Comparison of ENCODE assay signal across 9 mouse cellular contexts in the genomic region with DNA sequence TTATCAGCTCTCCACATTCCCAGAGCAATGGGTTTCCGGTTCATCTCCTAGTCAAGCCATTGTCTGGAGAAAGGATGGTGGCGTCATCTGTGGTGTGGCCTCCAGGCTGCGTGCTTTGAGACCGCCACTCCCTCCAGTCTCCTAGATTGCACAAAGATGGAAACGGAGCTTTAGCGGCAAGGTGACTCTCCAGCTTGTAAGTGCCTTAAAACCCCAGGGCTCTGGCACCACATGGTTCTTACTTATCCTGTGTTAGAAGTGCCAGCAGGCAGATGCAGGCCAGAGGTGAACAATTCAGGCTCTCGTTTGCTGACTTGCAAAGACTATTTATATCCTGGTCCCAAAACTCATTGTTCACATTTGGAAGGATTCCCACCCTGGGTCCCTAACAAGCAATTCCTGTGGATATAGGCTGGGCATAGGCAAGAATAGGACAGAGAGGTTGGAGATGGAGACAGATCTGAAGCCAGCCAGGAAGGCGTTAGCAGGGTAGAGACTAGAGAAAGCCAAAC. TPM values are rescaled to one million over a fixed set of nuclear protein-coding genes. Genes with fewer than 3 reads are reported as not detected.
DNase-seq lines count a peak whose midpoint lies in the region; ATAC-seq and TF ChIP-seq lines count a peak whose summit lies in the region.
"Had no signal": no experiment of that assay in that cellular context is flagged by ENCODE, and none has a peak within 500 bp of the region (broad histone marks: within the 10 kb centered on the region; RNA-seq: fewer than 3 reads in every experiment).

No protein-coding gene starts in this region.

- TF ChIP-seq CTCF in layer of hippocampus, adult 2 months (conservative IDR thresholded peaks at IDR 0.05), result no peak
- no peak for TF ChIP-seq CTCF in olfactory bulb, adult 2 months (IDR thresholded peaks at IDR 0.05; ENCODE audit: insufficient read depth, low read depth, low read length)

- intact Hi-C loops in heart, postnatal 25 days (cut with DNase I), result loop anchor here (5.0 kb wide), 1 partner anchor 39 kb away; a partner anchor contains a TSS

- DNase-seq in layer of hippocampus, adult 2 months (ENCODE audit: low spot score in 2 of 2), result no peak
- DNase-seq in layer of hippocampus, postnatal 10 days (ENCODE audit: low spot score in 2 of 2), result no peak
- DNase-seq in heart, adult 8-10 months (ENCODE audit: low spot score), result peak; percentile 58
- peak; percentile 29 for DNase-seq in heart, postnatal 25 days (ENCODE audit: low spot score)
- DNase-seq in thymus, adult 18-20 months, result no peak

- ATAC-seq in cerebellum, adult (ENCODE audit: insufficient number of reproducible peaks, low FRiP score, low TSS enrichment), result no peak

- no peak for TF ChIP-seq POLR2A in olfactory bulb, adult 2 months (IDR thresholded peaks at IDR 0.05; ENCODE audit: insufficient read depth, low read depth, low read length)

- peaks cover 13% of the 10 kb centered on the region for H3K4me1 ChIP-seq in olfactory bulb, adult 2 months (ENCODE audit: control insufficient read depth, insufficient read depth, low read length)
- H3K4me1 ChIP-seq: embryonic facial prominence, embryonic 12.5 days; limb, embryonic 13.5 days had no signal

- H3K4me3 ChIP-seq in layer of hippocampus, adult 2 months, result no peak overlapping the region
- no peak overlapping the region for H3K4me3 ChIP-seq in olfactory bulb, adult 2 months (ENCODE audit: insufficient read depth, low read depth, low read length)
- H3K4me3 ChIP-seq: embryonic facial prominence, embryonic 12.5 days; limb, embryonic 13.5 days had no signal

- H3K27ac ChIP-seq in layer of hippocampus, adult 2 months, result peak overlapping the region; percentile 48
- 0 out of 2 replicates have a peak overlapping the region, but pooled peaks have one; percentile 7 for H3K27ac ChIP-seq in olfactory bulb, adult 2 months (ENCODE audit: insufficient read depth, low read depth, low read length)
- H3K27ac ChIP-seq: embryonic facial prominence, embryonic 12.5 days; limb, embryonic 13.5 days had no signal

- WGBS in olfactory bulb, adult 2 months, result 44% methylated on average over 8 of the region's 8 CpGs

RNA-seq across cellular contexts. Expression of a gene that starts 40.4 kb away (rescaled TPM):
- 100 to 1,000 TPM; 350 to 351 TPM for total RNA-seq in layer of hippocampus, adult 2 months (2021)
- total RNA-seq in layer of hippocampus, postnatal 10 days (2021), result 100 to 1,000 TPM; 224 to 231 TPM
- total RNA-seq in heart, adult 8-10 months (2022), result 100 to 1,000 TPM; 196 to 226 (median 214) TPM
- 100 to 1,000 TPM; 186 to 202 TPM for total RNA-seq in heart, postnatal 25 days (2021)
- polyA plus RNA-seq in olfactory bulb, adult 2 months (2012; ENCODE audit: insufficient read depth, insufficient read length, low replicate concordance, missing spikeins), result 1,184 TPM in 1 of 2 replicates, not detected in the other

Comparison
In these comparisons a context has a peak if more than half of its experiments do, and no peak if none do; other contexts are left out.
1. DNase-seq: peak in heart, adult 8-10 months (single experiment) and heart, postnatal 25 days (single experiment); none in layer of hippocampus, adult 2 months (0 of 2), layer of hippocampus, postnatal 10 days (0 of 2) and thymus, adult 18-20 months (0 of 2).